Mouse (Mus musculus) E14TG2a.4 (cell line): ENCODE measurements around the gene Cygb.

Experiments used
- H3K27me3 ChIP-seq: 2 replicates; pipeline ENCODE4 v1.6.1; 2014; ENCODE audit warnings: low read length, control low read depth; ENCODE audit not compliant: insufficient read depth
- H3K36me3 ChIP-seq: 2 replicates; pipeline ENCODE4 v1.6.1; 2014; ENCODE audit warnings: low read length, control low read depth; ENCODE audit not compliant: insufficient read depth
- H3K4me1 ChIP-seq: replicated peaks from 2 replicates; pipeline ENCODE4 v1.6.1; 2014; ENCODE audit warnings: low read depth, low read length, control low read depth
- H3K4me3 ChIP-seq: replicated peaks from 2 replicates; pipeline ENCODE4 v1.5.1; 2014; ENCODE audit warnings: mild to moderate bottlenecking, low read length
- H3K9me3 ChIP-seq: 2 replicates; pipeline ENCODE4 v1.6.1; 2014; ENCODE audit warnings: low read length, control low read depth
- CTCF ChIP-seq: conservative IDR thresholded peaks from 2 replicates; pipeline ENCODE4 v1.5.1; 2014; ENCODE audit warnings: low read length
- NANOG ChIP-seq: IDR thresholded peaks from 2 replicates; pipeline ENCODE4 v1.6.1; 2014; ENCODE audit warnings: borderline replicate concordance, low read length, mixed read lengths
- POU5F1 ChIP-seq: IDR thresholded peaks from 2 replicates; pipeline ENCODE4 v1.6.1; 2014; ENCODE audit warnings: low read length, borderline replicate concordance

Cygb gene

GRCm38 (mm10) chr11:116665289-116665688 lies 11.2 kb upstream of the Cygb start:
- H3K4me3 ChIP-seq, result no peak overlapping the region
- no peaks in the 10 kb centered on the region for H3K36me3 ChIP-seq

GRCm38 (mm10) chr11:116661948-116662377 lies 7.8 kb upstream of the Cygb start:
- no peaks in the 10 kb centered on the region for H3K36me3 ChIP-seq
- H3K27me3 ChIP-seq, result peaks cover 49% of the 10 kb centered on the region
- TF ChIP-seq NANOG, result no peak
- TF ChIP-seq CTCF, result no peak
- TF ChIP-seq POU5F1, result no peak
- peak overlapping the region; percentile 41 for H3K4me3 ChIP-seq
- H3K4me1 ChIP-seq, result peaks cover 95% of the 10 kb centered on the region
- no peaks in the 10 kb centered on the region for H3K9me3 ChIP-seq

More at GRCm38 (mm10) chr11:116665289-116665688, 11.2 kb upstream of the Cygb start:
- Histone ChIP-seq H3K27me3 (peaks cover 42% of the 10 kb centered on the region), H3K9me3 (no peaks in the 10 kb centered on the region), H3K4me1 (peaks cover 83% of the 10 kb centered on the region)
- no peak for TF ChIP-seq POU5F1
- TF ChIP-seq NANOG, result no peak
- no peak for TF ChIP-seq CTCF

- Histone ChIP-seq H3K9me3 (no peaks in the 10 kb centered on the region), H3K36me3 (no peaks in the 10 kb centered on the region), H3K27me3 (peaks cover 49% of the 10 kb centered on the region), H3K4me1 (peaks cover 98% of the 10 kb centered on the region), H3K4me3 (peak overlapping the region; percentile 41)
- TF ChIP-seq CTCF (no peak), NANOG (no peak), POU5F1 (no peak)
These were observed 7.3 kb upstream of the Cygb start for GRCm38 (mm10) chr11:116661291-116661947.

- TF ChIP-seq POU5F1 (no peak), NANOG (no peak), CTCF (no peak)
- no peaks in the 10 kb centered on the region for H3K9me3 ChIP-seq
These were observed 6.1 kb upstream of the Cygb start for GRCm38 (mm10) chr11:116660181-116660580.

GRCm38 (mm10) chr11:116659027-116659621 lies 5.0 kb upstream of the Cygb start:
- H3K4me3 ChIP-seq, result peak overlapping the region; percentile 69
- no peaks in the 10 kb centered on the region for H3K9me3 ChIP-seq
- peaks cover 85% of the 10 kb centered on the region for H3K4me1 ChIP-seq
- H3K36me3 ChIP-seq, result no peaks in the 10 kb centered on the region
- TF ChIP-seq NANOG, result no peak
- no peak for TF ChIP-seq POU5F1
- TF ChIP-seq CTCF, result no peak
- peaks cover 61% of the 10 kb centered on the region for H3K27me3 ChIP-seq

More at GRCm38 (mm10) chr11:116660181-116660580, 6.1 kb upstream of the Cygb start:
- Histone ChIP-seq H3K4me1 (peaks cover 87% of the 10 kb centered on the region), H3K4me3 (peak overlapping the region; percentile 69), H3K36me3 (no peaks in the 10 kb centered on the region), H3K27me3 (peaks cover 52% of the 10 kb centered on the region)

GRCm38 (mm10) chr11:116658238-116658637 lies 4.1 kb upstream of the Cygb start:
- Histone ChIP-seq H3K27me3 (peaks cover 61% of the 10 kb centered on the region), H3K9me3 (no peaks in the 10 kb centered on the region), H3K36me3 (no peaks in the 10 kb centered on the region), H3K4me1 (peaks cover 80% of the 10 kb centered on the region), H3K4me3 (peak overlapping the region; percentile 76)
- TF ChIP-seq POU5F1 (no peak), CTCF (no peak)

GRCm38 (mm10) chr11:116657311-116658223 lies 3.5 kb upstream of the Cygb start:
- H3K4me3 ChIP-seq, result peak overlapping the region; percentile 76
- peaks cover 61% of the 10 kb centered on the region for H3K27me3 ChIP-seq
- H3K36me3 ChIP-seq, result no peaks in the 10 kb centered on the region
- peaks cover 80% of the 10 kb centered on the region for H3K4me1 ChIP-seq
- H3K9me3 ChIP-seq, result no peaks in the 10 kb centered on the region
- TF ChIP-seq NANOG (no peak), CTCF (no peak), POU5F1 (no peak)

- Histone ChIP-seq H3K36me3 (no peaks in the 10 kb centered on the region), H3K9me3 (no peaks in the 10 kb centered on the region), H3K4me1 (peaks cover 80% of the 10 kb centered on the region), H3K27me3 (peaks cover 62% of the 10 kb centered on the region), H3K4me3 (peak overlapping the region; percentile 76)
- no peak for TF ChIP-seq CTCF
- no peak for TF ChIP-seq POU5F1
- TF ChIP-seq NANOG, result no peak
These were observed 2.5 kb upstream of the Cygb start for GRCm38 (mm10) chr11:116656348-116657191.
